Mouse (Mus musculus): ENCODE measurements at regions not wholly inside any gene's neighbourhood (a gene's known extent, or its start where the extent isn't known, plus 50 kb on each side); places are given as distances from the start of the nearest gene placed in this dataset.

DNA sequence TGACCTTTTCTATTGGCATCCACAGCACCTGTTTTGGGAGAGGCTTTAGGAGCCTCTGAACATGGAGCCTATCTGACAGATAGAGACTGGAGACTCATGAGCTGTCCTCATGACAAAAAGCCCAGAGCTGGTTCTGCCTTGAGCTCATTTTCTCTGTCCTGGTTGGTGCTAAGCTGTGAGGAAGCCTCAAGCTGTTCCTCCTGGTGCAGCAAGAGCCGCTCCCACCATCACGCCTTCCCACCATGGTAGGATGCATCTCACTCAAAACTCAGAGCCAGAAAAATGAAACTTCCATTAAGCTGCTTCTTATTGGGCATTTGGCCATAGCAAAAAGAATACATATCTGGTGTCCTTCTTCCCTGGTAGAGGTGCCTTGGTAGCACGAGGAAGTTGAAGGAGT is 55.0 kb upstream of the Slc24a4 start:
- 91% methylated on average over 3 of the region's 3 CpGs for WGBS
- no peaks in the 10 kb centered on the region for H3K4me1 ChIP-seq (ENCODE audit: control insufficient read depth, insufficient read depth)
- H3K4me2 ChIP-seq (ENCODE audit: low read depth, low read length), result no peak overlapping the region
- DNase-seq (ENCODE audit: low spot score), result no peak
- H3K4me3 ChIP-seq (ENCODE audit: low read depth, low read length), result no peak overlapping the region
- no peaks in the 10 kb centered on the region for H3K9me3 ChIP-seq (replicated peaks; ENCODE audit: control insufficient read depth, low read length)
- TF ChIP-seq EP300 (IDR thresholded peaks at IDR 0.05; ENCODE audit: low read depth) (no peak), CTCF (IDR thresholded peaks at IDR 0.05; ENCODE audit: low read depth) (no peak)
- no peak overlapping the region for H3K9ac ChIP-seq (replicated peaks; ENCODE audit: low read depth, low read length)
- no peaks in the 10 kb centered on the region for H3K27me3 ChIP-seq (ENCODE audit: control insufficient read depth, insufficient read depth, low read length)
- no peak overlapping the region for H3K27ac ChIP-seq (ENCODE audit: low read depth)
- no peaks in the 10 kb centered on the region for H3K36me3 ChIP-seq (replicated peaks; ENCODE audit: control insufficient read depth, insufficient read depth, low read length)
- no peak for ATAC-seq (ENCODE audit: insufficient read depth, low read depth)

DNA sequence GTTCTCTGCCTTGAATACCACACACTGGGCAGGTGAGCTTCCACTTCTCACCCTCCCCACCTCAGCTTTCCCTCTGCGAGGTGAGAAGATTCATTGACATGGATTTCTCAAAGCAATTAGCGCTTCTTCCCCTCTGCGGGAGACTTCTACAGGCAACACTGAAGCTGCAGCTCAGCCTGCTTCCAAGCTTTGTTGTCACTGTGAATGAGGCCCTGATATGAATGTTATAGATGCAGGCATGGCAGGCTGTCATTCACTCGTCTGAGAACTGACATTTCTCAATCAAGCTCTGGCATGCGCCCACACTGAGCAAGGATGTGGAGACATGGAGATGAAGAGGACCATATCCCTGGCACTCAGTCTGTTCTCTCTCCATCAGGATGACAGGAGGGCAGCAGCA is 52.2 kb upstream of the Slc24a4 start:
- H3K4me3 ChIP-seq (ENCODE audit: low read depth, low read length), result no peak overlapping the region
- no peaks in the 10 kb centered on the region for H3K4me1 ChIP-seq (ENCODE audit: control insufficient read depth, insufficient read depth)
- TF ChIP-seq EP300 (IDR thresholded peaks at IDR 0.05; ENCODE audit: low read depth) (no peak), CTCF (IDR thresholded peaks at IDR 0.05; ENCODE audit: low read depth) (no peak)
- no peak overlapping the region for H3K4me2 ChIP-seq (ENCODE audit: low read depth, low read length)
- H3K36me3 ChIP-seq (replicated peaks; ENCODE audit: control insufficient read depth, insufficient read depth, low read length), result no peaks in the 10 kb centered on the region
- H3K9me3 ChIP-seq (replicated peaks; ENCODE audit: control insufficient read depth, low read length), result no peaks in the 10 kb centered on the region
- 44% methylated on average over 5 of the region's 5 CpGs for WGBS
- no peak overlapping the region for H3K9ac ChIP-seq (replicated peaks; ENCODE audit: low read depth, low read length)
- ATAC-seq (ENCODE audit: insufficient read depth, low read depth) (no peak), DNase-seq (ENCODE audit: low spot score) (no peak)
- H3K27ac ChIP-seq (ENCODE audit: low read depth), result no peak overlapping the region
- no peaks in the 10 kb centered on the region for H3K27me3 ChIP-seq (ENCODE audit: control insufficient read depth, insufficient read depth, low read length)

Data from heart, postnatal 0 days (tissue).